Mouse (Mus musculus) granulocyte monocyte progenitor cell, adult 5-6 weeks (primary cell): Measurements from ENCODE around the gene Scimp. TPM values are rescaled to one million over a fixed set of nuclear protein-coding genes. Genes with fewer than 3 reads are reported as not detected.

Source experiments
- ATAC-seq: replicated peaks from 2 replicates; pipeline ENCODE4 v1.8.0; 2016; ENCODE audit warnings: mild to moderate bottlenecking, moderate TSS enrichment, inconsistent platforms; ENCODE audit not compliant: poor library complexity, severe bottlenecking
- total RNA-seq, 2 experiments: library from RNA; stranded (forward) in 1 of 2; stranded (reverse) in 1 of 2; fragments of 200-712, 200-1000 nt in 1 of 2; fragments of >200 nt in 1 of 2; fragmentation: Nextera tagmentation in 1 of 2; gene quantifications; 2 replicates each; pipeline ENCODE4 v1.2.3; 2014 to 2017

The Scimp gene
- total RNA-seq, 2 experiments from 2014 or later = not detected

- ATAC-seq = no peak
Observed at GRCm38 (mm10) chr11:70777634-70778033, 34.8 kb downstream of the Scimp start.

- ATAC-seq = peak; percentile 97
Observed at GRCm38 (mm10) chr11:70776830-70777571, 35.4 kb downstream of the Scimp start.

GRCm38 (mm10) chr11:70770804-70771203 lies 41.6 kb downstream of the Scimp start:
- no peak for ATAC-seq

GRCm38 (mm10) chr11:70765776-70766445 lies 46.5 kb downstream of the Scimp start:
- ATAC-seq = no peak

GRCm38 (mm10) chr11:70763936-70764808 lies 48.2 kb downstream of the Scimp start, which contains the start of gene Zfp3:
Zfp3 (plus strand) TSS chr11:70764209.
- ATAC-seq = peak; percentile 91

GRCm38 (mm10) chr11:70763582-70763935 lies 48.8 kb downstream of the Scimp start:
- ATAC-seq = no peak

GRCm38 (mm10) chr11:70762641-70763040 lies 49.7 kb downstream of the Scimp start:
- ATAC-seq = no peak

- ATAC-seq = peak; percentile 29; the same call in 1 of the 2 replicates
Observed at GRCm38 (mm10) chr11:70760446-70760845, 51.9 kb downstream of the Scimp start.

- ATAC-seq = peak; percentile 92
Observed at GRCm38 (mm10) chr11:70755645-70756044, 56.7 kb downstream of the Scimp start.

- no peak for ATAC-seq
Observed at GRCm38 (mm10) chr11:70754958-70755357, 57.4 kb downstream of the Scimp start.

GRCm38 (mm10) chr11:70754476-70754875 lies 57.9 kb downstream of the Scimp start:
- no peak for ATAC-seq

GRCm38 (mm10) chr11:70753146-70753545 lies 59.2 kb downstream of the Scimp start:
- ATAC-seq = no peak

GRCm38 (mm10) chr11:70752337-70753017 lies 59.9 kb downstream of the Scimp start:
- no peak for ATAC-seq

- no peak for ATAC-seq
Observed at GRCm38 (mm10) chr11:70747876-70748545, 64.4 kb downstream of the Scimp start.

- no peak for ATAC-seq
Observed at GRCm38 (mm10) chr11:70745636-70746035, 66.8 kb downstream of the Scimp start.

- ATAC-seq = no peak
Observed at GRCm38 (mm10) chr11:70742581-70743459, 69.6 kb downstream of the Scimp start.

- no peak for ATAC-seq
Observed at GRCm38 (mm10) chr11:70742117-70742516, 70.3 kb downstream of the Scimp start.

GRCm38 (mm10) chr11:70741603-70742002 lies 70.8 kb downstream of the Scimp start:
- no peak for ATAC-seq
